Mouse (Mus musculus): ENCODE data around the gene Ccnyl1.

DNA sequence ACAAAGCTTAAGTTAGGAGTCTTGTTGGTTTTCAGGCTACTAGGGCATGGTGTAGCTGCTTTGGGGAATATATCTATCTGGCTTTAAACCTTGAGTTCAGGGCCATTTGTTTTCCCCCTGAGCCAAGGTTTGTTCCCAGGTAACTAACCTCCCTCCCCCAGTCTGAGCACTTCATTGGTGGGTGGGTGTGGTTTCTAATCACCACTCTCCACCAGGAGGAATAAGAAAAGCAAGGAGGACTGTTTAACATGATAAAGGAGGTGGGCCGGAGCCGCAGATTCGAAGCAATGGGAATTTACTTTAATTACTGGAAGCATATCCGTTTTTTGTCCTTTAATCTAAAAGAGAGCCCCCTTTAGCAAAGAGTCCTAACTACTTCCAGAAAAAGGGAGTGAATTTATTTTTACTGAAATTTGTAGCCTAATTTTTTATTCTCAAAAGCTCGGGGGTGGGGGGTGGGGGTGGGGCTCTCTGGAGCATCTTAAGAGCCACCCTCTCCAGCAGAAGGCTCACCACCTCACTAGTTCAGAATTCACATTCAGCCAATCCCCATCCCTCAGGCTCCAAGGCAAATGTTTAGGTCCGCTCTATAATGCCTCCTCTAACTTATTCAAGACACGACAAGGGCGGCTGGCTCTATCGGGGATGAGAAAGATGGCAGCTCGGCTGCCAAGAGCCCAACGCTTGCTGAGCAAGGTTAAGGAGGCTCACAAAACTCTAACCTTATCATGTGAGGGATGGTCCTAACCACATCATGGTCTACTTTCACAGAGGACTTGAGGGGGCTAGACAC lies 43.4 kb downstream of the Ccnyl1 start:
- TF ChIP-seq POLR2A (IDR thresholded peaks at IDR 0.05; ENCODE audit: insufficient read depth, low read length) (no peak), CTCF (IDR thresholded peaks at IDR 0.05; ENCODE audit: low read depth, low read length) (no peak), EP300 (IDR thresholded peaks at IDR 0.05; ENCODE audit: insufficient read depth, low read depth, low read length) (peak; percentile 87)

Measured in ES-Bruce4 (cell line).